Mouse (Mus musculus): ENCODE measurements at regions not wholly inside any gene's neighbourhood (a gene's known extent, or its start where the extent isn't known, plus 50 kb on each side); places are given as distances from the start of the nearest gene placed in this dataset.

DNA sequence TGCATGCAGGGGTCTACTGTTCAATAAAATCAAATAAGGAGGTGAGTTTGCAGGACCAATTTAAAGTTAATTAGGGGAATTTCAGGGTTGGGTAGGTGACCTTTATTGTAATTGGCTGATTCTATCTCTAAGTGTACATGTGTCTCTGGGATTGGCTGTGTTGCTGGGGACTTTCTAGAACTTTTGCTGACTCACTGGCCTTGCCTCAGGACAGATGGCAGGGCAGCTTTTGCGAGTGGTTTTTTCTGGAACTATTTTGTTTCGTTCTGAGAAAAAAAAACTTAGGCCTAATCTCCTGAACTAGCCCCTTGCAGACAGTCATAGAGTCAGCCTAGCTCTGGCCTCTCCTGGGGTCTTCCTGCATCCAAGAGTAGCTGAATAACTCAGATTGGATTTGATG is 249.3 kb upstream of the Mdga2 start:
- DNase-seq (ENCODE audit: low spot score in 2 of 2), result no peak

DNA sequence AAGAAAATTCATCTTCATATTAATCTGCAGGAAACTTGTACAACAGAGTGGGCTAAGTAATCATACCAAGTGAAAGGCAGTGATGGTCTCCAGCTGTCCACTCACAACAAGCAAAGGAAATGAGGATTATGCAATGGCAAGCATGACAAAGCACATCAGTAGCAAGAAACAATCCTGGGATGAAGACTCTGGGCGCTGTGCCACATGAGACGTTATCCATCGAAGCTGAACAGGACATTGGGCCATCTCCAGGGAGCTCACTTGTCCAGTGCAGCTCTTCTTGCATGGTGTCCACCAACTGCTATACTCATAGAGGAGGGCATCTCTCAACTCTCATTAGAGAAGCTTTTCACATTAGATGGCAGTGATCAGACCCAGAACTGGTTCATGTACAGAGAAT is 248.7 kb upstream of the Mdga2 start:
- no peak for DNase-seq (ENCODE audit: low spot score in 2 of 2)

DNA sequence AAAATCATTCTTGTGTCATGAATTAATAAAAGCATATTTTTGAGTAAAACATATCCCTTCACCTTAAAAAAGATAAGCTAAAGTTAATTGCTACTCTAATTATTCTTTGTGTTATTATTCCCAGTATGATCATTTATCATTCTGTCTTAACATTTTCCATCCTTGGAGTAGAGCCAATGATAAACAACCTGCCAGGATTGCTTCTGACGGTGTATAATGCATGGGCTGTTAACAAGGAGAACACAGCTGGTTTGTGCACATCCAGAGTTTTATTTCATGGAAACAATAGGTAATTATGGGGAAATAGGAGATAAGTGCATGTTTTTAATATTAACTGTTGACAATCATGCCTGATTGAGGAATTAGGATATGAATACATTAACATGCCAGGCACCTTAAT is 226.8 kb upstream of the Mdga2 start:
- no peak for DNase-seq (ENCODE audit: low spot score in 2 of 2)

- DNase-seq (ENCODE audit: low spot score in 2 of 2), result peak; percentile 43 to 71
Observed at GRCm38 (mm10) chr12:67430318-67430950, 208.1 kb upstream of the Mdga2 start.

DNA sequence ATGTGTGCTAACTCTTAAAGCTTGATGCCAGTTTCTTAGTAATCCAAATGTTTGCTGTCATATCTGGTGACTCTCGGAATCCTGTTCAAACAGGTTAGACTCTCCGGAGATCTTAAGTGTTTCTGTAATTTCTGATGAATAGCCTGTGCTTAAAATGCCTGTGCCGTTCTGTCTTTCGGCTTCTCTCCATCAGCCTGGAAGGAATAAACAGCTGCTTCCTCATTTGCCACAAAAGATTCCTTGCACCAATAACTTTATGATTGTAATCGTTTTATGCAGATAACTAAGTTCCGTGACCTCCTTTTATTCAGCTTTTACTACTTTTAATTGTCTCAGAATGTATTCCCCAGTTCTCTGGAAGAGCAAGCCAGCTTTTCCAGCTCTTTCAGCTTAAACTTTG is 204.5 kb upstream of the Mdga2 start:
- DNase-seq (ENCODE audit: low spot score in 2 of 2), result no peak

GRCm38 (mm10) chr12:67399537-67399936 is 177.2 kb upstream of the Mdga2 start:
- DNase-seq (ENCODE audit: low spot score in 2 of 2), result no peak

DNA sequence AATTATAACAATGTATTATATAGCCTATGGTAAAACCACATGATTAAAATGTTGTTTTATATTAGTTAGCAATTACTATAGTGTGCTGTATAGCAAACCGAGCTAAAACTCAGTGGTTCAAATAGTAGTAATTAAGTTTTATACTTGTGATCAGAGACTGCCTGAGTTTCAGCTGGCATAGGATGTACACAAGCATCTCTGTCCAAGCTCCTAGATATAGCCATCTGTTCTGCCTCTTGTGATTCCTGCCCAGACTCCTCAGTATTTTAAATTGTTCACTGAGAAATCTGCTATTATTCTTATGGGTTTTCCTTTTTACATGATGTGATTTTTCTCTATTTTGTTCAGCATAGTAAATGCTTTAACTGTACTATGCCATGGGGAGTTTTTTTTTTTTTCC is 152.2 kb upstream of the Mdga2 start:
- peak in 1 of 2 experiments; percentile 19 for DNase-seq (ENCODE audit: low spot score in 2 of 2)

- no peak for DNase-seq (ENCODE audit: low spot score in 2 of 2)
Observed at GRCm38 (mm10) chr12:67348551-67348950, 126.2 kb upstream of the Mdga2 start.

DNA sequence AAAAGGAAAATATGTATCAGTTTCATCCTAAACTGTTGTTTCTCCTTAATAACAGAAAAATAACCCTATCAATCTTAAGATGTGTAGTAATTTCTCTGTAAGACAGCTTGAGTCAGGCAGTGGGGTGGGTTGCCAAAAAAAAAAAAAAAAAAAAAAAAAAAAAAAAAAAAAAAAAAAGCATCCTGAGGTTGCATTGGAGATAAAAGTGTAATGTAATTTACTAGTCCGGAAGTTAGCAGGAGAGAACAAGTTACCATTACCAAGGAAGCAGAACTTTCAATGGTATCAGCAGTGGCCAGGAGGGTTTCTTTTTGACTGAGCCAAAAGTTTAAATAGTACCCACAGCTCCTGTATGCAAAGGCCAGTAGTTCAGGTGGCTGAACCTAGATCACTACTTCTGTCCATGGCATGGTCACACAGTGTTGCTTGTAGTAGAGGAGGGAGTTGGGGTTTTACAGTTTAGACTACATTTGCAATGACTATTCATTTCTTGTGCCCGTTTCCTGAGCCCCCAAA is 110.2 kb upstream of the Mdga2 start:
- no peak for DNase-seq (ENCODE audit: low spot score in 2 of 2)

GRCm38 (mm10) chr12:67326326-67326725 is 104.0 kb upstream of the Mdga2 start:
- no peak for DNase-seq (ENCODE audit: low spot score in 2 of 2)

- DNase-seq (ENCODE audit: low spot score in 2 of 2), result no peak
Observed at GRCm38 (mm10) chr12:67325799-67326198, 103.5 kb upstream of the Mdga2 start.

DNA sequence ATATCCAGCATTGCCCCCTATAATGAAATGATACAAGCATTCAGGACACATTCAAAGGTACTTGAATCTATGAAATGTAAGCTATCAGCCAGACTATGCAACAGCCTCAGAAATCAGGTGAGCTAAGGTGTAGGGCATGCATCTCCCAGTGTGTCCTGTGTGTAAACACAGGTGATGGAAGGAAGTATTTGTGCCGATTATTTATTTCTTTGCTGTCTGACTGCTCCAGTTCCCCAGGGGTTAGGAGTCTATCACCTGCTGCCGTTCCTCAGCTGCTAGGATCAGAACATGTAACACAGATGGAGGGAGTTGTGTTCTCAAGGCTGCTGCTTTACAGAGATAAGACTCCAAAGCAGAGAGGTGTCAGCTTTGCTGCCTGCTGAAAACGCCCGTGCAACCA is 103.0 kb upstream of the Mdga2 start:
- DNase-seq (ENCODE audit: low spot score in 2 of 2), result no peak

DNA sequence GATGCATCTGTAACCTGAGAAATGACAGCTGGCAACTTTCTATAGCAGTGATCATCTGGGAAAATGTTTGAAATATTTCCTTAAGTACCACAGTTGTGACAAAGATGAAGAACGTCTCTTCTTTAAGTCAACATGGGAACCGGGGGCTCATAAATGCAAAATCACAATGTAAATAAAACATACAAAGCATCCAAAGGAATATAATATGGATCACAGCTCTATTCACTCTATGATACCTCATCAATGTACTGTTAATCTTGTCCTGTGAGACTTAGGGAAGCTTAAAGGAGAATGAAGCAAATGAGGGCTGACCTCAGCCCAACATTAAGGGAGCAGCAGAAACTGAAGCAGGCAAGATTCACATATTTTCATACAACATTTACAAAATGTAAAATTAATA is 96.3 kb upstream of the Mdga2 start:
- DNase-seq (ENCODE audit: low spot score in 2 of 2), result no peak

- DNase-seq (ENCODE audit: low spot score in 2 of 2), result no peak
Observed at GRCm38 (mm10) chr12:67300245-67300644, 77.9 kb upstream of the Mdga2 start.

GRCm38 (mm10) chr12:67290054-67290453 is 67.7 kb upstream of the Mdga2 start:
- DNase-seq (ENCODE audit: low spot score in 2 of 2), result no peak

DNA sequence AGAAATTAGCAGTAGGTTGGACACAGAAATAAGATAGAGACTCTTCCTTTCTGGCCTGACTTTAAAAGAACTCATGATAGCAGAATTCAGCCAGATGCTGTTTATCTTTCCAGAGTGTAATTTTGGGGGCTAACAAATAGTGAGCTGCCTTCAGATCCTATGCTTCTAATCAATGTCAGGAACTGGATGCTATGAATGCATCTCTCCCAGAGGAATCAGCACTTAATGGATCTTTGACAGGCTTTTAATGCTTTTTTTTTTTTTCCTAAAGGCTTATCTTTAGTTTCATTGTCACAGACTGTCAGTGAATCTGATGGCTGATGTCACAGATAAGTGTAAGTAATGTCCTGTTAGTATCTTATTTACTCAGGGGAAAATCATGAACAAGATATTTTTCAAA is 50.5 kb upstream of the Mdga2 start:
- no peak for DNase-seq (ENCODE audit: low spot score in 2 of 2)

GRCm38 (mm10) chr12:67272329-67272728 is 50.0 kb upstream of the Mdga2 start:
- DNase-seq (ENCODE audit: low spot score in 2 of 2), result no peak
